Mouse (Mus musculus) liver, embryonic 12.5 days (tissue): ENCODE results near the gene Syt5. TPM values are rescaled to one million over a fixed set of nuclear protein-coding genes. Genes with fewer than 3 reads are reported as not detected.
A peak's percentile ranks its signal among the peaks of the same experiment; 100 is the strongest.

Experiments used
- ATAC-seq: fragments of 200-750 bp; cut with Nextera tagmentation; 2 replicates; pipeline ENCODE4 v1.8.0; 2017; ENCODE audit warnings: moderate number of reproducible peaks, mild to moderate bottlenecking, moderate library complexity
- H3K27ac ChIP-seq: fragments of 300-500 bp; sonication (generic); 2 replicates; pipeline ENCODE4 v1.5.1; 2016; ENCODE audit warnings: mild to moderate bottlenecking
- H3K27me3 ChIP-seq: fragments of 300-500 bp; sonication (generic); replicated peaks from 2 replicates; pipeline ENCODE4 v1.6.1; 2016; ENCODE audit warnings: mild to moderate bottlenecking, moderate library complexity
- H3K36me3 ChIP-seq: fragments of 300-500 bp; sonication (generic); 2 replicates; pipeline ENCODE4 v1.6.1; 2016; ENCODE audit warnings: mild to moderate bottlenecking, moderate library complexity
- H3K4me1 ChIP-seq: fragments of 300-500 bp; sonication (generic); 2 replicates; pipeline ENCODE4 v1.6.1; 2016
- H3K4me2 ChIP-seq: fragments of 300-500 bp; sonication (generic); 2 replicates; pipeline ENCODE4 v1.6.1; 2016; ENCODE audit warnings: mild to moderate bottlenecking, moderate library complexity
- H3K4me3 ChIP-seq: fragments of 300-500 bp; sonication (generic); 2 replicates; pipeline ENCODE4 v1.5.1; 2016; ENCODE audit warnings: mild to moderate bottlenecking, moderate library complexity
- H3K9ac ChIP-seq: fragments of 300-500 bp; sonication (generic); 2 replicates; pipeline ENCODE4 v1.6.1; 2016; ENCODE audit warnings: mild to moderate bottlenecking, moderate library complexity
- H3K9me3 ChIP-seq: fragments of 300-500 bp; sonication (generic); replicated peaks from 2 replicates; pipeline ENCODE4 v1.6.1; 2016; ENCODE audit warnings: mild to moderate bottlenecking, moderate library complexity
- WGBS: fragments of 180-500 bp; shearing (Covaris S2); methylation state at CpG from one replicate; pipeline ENCODE4 v1.1.7; 2016; ENCODE audit not compliant: insufficient replicate concordance; 5-methylcytosine and 5-hydroxymethylcytosine counted together
- polyA plus RNA-seq: library from polyadenylated mRNA; unstranded; fragments of >200 nt; fragmentation: Nextera tagmentation; extraction: Ambion mirVana; gene quantifications from 2 replicates; pipeline ENCODE4 v1.2.1, GENCODE M21; 2016

Gene Syt5
- polyA plus RNA-seq, 1 experiment from 2014 or later, result 1.3 TPM

DNA sequence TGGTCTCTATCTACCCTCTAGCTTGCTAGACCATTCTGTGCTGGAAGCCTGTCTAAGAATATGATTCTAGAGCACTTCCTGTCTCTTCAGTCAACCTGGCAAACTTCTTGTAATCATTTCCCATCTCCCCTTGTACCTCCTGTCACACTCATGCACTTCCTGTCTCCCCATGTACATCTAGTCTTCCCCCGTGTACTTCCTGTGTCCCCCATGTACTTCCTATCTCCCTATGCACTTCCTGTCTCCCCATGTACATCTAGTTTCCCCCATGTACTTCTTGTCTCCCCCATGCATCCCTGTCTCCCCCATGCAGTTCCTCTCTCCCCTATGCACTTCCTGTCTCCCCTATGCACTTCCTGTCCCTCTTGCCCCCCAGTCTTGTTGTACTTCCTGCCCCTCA, 28.9 kb downstream of the Syt5 start:
- 36% methylated on average over 1 of the region's 1 CpGs for WGBS
- no peak overlapping the region for H3K27ac ChIP-seq
- no peaks in the 10 kb centered on the region for H3K36me3 ChIP-seq
- H3K4me3 ChIP-seq, result no peak overlapping the region
- H3K4me1 ChIP-seq, result peaks cover 52% of the 10 kb centered on the region
- no peak overlapping the region for H3K9ac ChIP-seq
- no peak overlapping the region for H3K4me2 ChIP-seq
- no peak for ATAC-seq
- H3K9me3 ChIP-seq, result no peaks in the 10 kb centered on the region
- peaks cover 26% of the 10 kb centered on the region for H3K27me3 ChIP-seq

DNA sequence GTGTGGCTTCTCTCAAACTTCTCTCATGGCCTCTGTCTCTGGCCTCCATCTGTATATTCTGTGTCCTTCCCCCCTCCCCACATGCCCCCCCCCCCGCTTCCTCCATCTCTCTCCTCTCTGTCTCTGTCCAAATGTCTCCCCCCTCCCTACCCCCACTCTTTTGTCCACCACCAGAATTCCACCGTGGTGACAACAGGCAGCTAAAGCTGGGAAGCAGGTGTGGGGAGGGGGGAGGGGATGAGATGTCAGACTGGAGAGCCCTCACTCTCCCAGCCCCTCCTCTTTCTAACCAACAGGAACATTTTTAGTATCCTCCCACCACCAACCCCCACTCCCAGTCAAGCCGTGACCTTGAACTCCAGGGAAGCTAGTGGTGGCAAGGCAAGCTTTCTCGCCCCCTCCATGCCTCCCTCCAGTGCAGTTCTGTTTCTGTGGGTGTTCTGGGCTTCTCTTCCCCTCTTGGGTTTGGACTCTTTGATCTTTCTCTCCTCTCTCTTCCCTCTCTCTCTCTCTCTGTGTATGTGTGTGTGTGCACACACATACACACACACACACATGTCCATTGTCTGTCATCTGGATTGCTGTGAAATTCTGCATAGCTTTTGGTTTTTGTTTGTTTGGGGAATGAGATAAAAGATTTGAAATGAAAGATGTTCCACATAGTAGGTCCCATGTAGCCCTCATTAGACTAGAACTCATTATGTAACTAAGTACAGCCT, 30.9 kb downstream of the Syt5 start, which contains the start of gene Tnnt1:
Gene Tnnt1 (minus strand): TSS at position 51 of the 719 bp plus-strand sequence.
- peaks cover 15% of the 10 kb centered on the region for H3K27me3 ChIP-seq
- no peak for ATAC-seq
- H3K4me1 ChIP-seq, result peaks cover 37% of the 10 kb centered on the region
- no peak within 1 kb of the TSS for H3K27ac ChIP-seq
- 12% methylated on average over 4 of the region's 4 CpGs for WGBS
- H3K9ac ChIP-seq, result no peak within 1 kb of the TSS
- H3K36me3 ChIP-seq, result no peaks in the 10 kb centered on the region
- H3K4me3 ChIP-seq, result no peak within 1 kb of the TSS
- H3K4me2 ChIP-seq, result no peak within 1 kb of the TSS
- no peaks in the 10 kb centered on the region for H3K9me3 ChIP-seq

DNA sequence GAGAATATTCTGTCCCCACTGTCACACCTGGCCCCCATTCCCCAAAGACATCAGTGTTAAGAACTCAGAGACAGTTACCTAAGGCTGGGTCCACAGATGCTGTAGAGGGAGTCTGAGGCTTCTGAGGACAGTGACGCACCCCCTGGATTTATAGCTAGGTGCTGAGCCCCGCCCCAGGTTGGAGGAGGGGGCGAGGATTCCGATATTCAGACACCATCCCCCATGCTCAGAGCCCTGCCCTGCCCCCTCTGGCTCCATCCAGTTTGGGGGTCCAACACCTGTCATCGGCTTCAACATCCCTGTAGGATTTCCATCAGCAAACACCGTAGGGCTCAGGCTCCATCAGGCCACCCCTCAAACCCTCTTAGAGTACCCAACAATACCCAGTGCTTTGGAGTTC, 31.5 kb downstream of the Syt5 start:
- Histone ChIP-seq H3K36me3 (no peaks in the 10 kb centered on the region), H3K4me1 (peaks cover 30% of the 10 kb centered on the region), H3K27ac (no peak overlapping the region), H3K4me2 (no peak overlapping the region), H3K9me3 (no peaks in the 10 kb centered on the region), H3K9ac (no peak overlapping the region), H3K27me3 (peaks cover 9% of the 10 kb centered on the region), H3K4me3 (no peak overlapping the region)
- 55% methylated on average over 6 of the region's 6 CpGs for WGBS
- ATAC-seq, result no peak

DNA sequence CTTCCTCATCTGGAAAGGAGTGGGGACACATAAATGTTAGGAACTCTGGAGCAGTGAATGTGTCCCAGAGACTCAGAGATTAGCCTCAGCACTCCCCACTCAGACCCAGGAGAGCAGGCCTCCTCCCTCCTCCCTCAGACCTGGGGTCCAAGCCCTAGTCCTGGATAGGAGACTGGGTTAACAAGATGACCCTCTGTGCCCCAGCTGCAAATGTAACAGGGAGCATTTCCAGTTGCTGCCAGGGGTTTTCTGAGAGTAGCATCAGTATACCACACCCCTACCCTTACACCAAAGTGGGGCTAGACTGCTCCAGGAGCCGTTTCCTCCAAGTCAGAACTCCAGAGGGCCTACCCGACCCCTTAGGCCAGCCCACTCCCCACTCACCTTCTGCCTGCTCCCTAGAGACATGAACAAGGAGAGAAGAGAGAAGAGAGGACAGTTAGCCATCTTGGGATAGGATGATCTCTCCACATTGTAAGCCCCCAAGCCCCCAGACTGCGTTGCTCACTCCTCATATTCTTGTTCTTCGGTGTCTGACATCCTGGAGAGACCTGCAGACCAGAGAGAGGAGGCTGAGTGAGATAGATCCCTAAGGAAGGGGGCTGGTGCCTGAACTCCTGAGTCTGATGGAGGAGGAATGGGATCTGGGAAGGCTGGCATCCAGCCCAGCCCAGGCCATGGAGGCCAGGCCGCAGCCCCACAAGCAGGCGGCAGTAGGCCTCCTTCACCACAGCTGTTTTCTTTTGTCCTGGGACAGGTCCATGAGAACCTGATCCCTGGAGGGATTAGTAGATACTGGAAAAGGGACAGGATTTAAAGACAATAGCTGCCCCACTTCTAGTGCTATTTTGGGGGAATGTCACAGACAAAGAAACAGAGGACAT, 33.3 kb downstream of the Syt5 start:
- 71% methylated on average over 6 of the region's 6 CpGs for whole genome bisulfite sequencing
- no peak overlapping the region for H3K4me2 ChIP-seq
- H3K27ac ChIP-seq, result no peak overlapping the region
- H3K9ac ChIP-seq, result no peak overlapping the region
- no peak overlapping the region for H3K4me3 ChIP-seq
- peaks cover 40% of the 10 kb centered on the region for H3K4me1 ChIP-seq
- H3K9me3 ChIP-seq, result no peaks in the 10 kb centered on the region
- ATAC-seq, result no peak
- H3K27me3 ChIP-seq, result no peaks in the 10 kb centered on the region
- no peaks in the 10 kb centered on the region for H3K36me3 ChIP-seq

DNA sequence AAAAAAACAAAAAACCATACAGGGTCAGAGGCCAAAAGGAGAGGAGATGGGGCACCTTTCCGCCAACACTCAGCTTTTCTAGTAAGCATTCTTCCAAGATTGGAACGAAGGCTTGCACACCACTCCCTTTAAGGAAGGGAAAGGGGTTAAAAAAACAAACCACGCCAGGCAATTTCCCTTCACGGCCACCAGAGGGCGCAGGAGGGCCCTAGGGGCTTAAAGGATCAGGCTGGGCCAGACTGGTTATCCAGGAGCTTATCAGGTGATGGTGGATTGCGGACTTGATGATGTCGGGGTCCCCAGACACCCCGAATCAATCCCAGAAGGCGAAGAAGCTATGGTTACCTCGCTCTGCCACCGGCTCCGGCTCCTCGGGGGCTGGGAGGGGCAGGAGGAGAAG, 34.1 kb downstream of the Syt5 start:
- Histone ChIP-seq H3K4me1 (peaks cover 44% of the 10 kb centered on the region), H3K27ac (no peak overlapping the region)
- 21% methylated on average over 13 of the region's 13 CpGs for WGBS

DNA sequence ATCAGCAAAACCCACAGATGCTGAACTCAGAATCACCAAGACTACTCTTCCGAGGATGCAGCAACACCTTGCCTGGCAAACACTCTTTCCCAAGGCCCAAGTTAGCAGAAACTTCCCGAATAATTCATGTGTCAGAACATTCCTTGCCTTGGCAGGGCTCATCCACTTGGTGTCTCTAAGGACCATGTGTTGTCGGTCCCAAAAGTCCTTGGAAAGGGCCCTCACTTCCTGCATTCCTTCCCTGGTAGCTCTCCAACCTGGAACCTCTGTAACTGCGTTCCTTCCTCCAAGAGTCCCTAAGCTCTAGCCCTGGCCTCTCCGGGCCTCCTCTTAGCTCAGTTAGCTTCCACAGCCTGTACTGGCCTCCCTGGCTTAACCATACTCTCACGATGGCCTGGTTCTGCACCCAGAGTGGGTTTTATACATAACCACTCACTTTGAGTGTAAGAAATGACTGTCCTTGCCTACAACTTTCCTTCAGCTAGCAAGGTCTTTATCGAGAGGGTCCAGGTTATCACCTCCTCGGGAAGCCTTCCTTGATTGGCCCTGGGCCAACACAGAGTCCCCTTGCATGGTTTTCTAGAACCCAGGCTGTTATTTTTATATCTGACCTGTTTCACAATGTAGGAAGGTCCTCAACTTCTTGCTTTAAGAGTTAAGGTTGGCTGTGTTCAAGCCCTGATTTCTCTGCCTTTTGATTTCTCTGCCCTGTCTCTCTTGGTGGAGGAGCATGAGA, 35.7 kb downstream of the Syt5 start:
- no peak for ATAC-seq
- Histone ChIP-seq H3K4me3 (no peak overlapping the region), H3K27ac (no peak overlapping the region)

More for the DNA sequence above, 34.1 kb downstream of the Syt5 start:
- H3K36me3 ChIP-seq, result no peaks in the 10 kb centered on the region
- ATAC-seq, result no peak
- no peak overlapping the region for H3K4me2 ChIP-seq
- H3K27me3 ChIP-seq, result no peaks in the 10 kb centered on the region
- H3K9me3 ChIP-seq, result no peaks in the 10 kb centered on the region
- no peak overlapping the region for H3K9ac ChIP-seq
- no peak overlapping the region for H3K4me3 ChIP-seq

DNA sequence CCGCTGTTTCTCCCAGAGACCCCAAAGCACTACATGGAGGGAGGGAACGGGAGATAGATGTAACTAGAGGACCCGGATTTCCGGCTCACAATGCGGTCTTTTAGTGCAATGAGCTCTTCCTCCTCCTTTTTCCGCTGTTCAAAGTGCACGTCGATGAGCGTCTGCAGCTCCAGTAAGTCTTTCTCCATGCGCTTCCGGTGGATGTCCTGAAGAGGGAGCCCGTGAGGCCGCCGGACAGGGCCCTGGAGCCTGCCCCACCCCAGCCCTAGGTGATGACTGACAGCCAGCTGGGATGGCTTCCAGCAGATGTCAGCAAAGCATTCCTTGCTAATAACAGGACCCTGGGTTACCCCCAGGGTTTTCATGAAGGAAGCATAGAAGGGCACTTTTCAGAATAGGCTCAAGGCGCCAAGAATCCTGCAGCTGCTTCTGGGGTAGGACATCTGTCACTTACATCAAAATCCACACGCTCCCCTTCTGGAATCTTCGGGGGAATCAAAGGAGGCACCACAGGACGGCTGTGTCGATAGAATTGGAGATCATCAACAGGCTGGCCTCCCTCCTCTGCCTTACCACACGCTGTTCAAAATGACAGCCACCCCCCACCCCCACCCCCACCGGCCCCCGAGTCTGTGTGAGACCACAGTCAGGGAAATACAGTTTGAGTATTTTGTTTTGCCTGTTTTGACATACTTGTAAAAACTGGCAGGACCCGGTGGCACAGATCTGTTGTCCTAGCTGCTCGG, 37.3 kb downstream of the Syt5 start:
- WGBS, result 21% methylated on average over 24 of the region's 24 CpGs
- H3K4me3 ChIP-seq, result peak overlapping the region; percentile 11; the same call in 1 of the 2 replicates

More for the DNA sequence above, 35.7 kb downstream of the Syt5 start:
- H3K4me2 ChIP-seq, result no peak overlapping the region
- no peaks in the 10 kb centered on the region for H3K36me3 ChIP-seq
- H3K9ac ChIP-seq, result no peak overlapping the region
- 65% methylated on average over 8 of the region's 8 CpGs for WGBS
- no peaks in the 10 kb centered on the region for H3K9me3 ChIP-seq
- H3K4me1 ChIP-seq, result peaks cover 53% of the 10 kb centered on the region
- no peaks in the 10 kb centered on the region for H3K27me3 ChIP-seq

DNA sequence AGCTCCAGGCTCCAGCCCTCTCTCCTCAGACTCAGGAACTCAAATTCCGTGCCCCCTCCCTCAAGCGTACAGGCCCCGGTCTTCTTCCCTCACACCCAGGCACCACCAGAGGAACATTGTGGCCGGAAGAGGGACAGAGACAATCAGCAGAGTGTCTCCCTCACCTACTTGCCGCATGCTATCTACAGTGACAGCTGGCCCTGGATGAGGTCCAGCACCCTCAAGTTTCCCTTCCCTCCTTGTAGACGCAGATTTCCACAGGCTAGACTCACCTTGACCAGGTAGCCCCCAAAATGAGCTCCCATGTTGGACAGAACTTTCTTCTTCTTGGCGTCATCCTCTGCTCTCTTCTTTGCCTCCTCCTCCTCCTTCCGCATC, 38.6 kb downstream of the Syt5 start:
- no peaks in the 10 kb centered on the region for H3K9me3 ChIP-seq
- peak overlapping the region; percentile 55; the same call in 1 of the 2 replicates for H3K4me2 ChIP-seq
- no peaks in the 10 kb centered on the region for H3K36me3 ChIP-seq
- WGBS, result 54% methylated on average over 8 of the region's 8 CpGs
- peaks cover 66% of the 10 kb centered on the region for H3K4me1 ChIP-seq
- ATAC-seq, result no peak
- no peaks in the 10 kb centered on the region for H3K27me3 ChIP-seq
- 0 out of 2 replicates have a peak overlapping the region, but pooled peaks have one; percentile 30 for H3K27ac ChIP-seq
- no peak overlapping the region for H3K4me3 ChIP-seq
- no peak overlapping the region for H3K9ac ChIP-seq

More for the DNA sequence above, 37.3 kb downstream of the Syt5 start:
- no peaks in the 10 kb centered on the region for H3K27me3 ChIP-seq
- no peaks in the 10 kb centered on the region for H3K9me3 ChIP-seq
- H3K9ac ChIP-seq, result no peak overlapping the region
- H3K27ac ChIP-seq, result no peak overlapping the region
- H3K4me1 ChIP-seq, result peaks cover 56% of the 10 kb centered on the region
- H3K4me2 ChIP-seq, result peak overlapping the region; percentile 55
- peak; percentile 74 for ATAC-seq
- H3K36me3 ChIP-seq, result no peaks in the 10 kb centered on the region

DNA sequence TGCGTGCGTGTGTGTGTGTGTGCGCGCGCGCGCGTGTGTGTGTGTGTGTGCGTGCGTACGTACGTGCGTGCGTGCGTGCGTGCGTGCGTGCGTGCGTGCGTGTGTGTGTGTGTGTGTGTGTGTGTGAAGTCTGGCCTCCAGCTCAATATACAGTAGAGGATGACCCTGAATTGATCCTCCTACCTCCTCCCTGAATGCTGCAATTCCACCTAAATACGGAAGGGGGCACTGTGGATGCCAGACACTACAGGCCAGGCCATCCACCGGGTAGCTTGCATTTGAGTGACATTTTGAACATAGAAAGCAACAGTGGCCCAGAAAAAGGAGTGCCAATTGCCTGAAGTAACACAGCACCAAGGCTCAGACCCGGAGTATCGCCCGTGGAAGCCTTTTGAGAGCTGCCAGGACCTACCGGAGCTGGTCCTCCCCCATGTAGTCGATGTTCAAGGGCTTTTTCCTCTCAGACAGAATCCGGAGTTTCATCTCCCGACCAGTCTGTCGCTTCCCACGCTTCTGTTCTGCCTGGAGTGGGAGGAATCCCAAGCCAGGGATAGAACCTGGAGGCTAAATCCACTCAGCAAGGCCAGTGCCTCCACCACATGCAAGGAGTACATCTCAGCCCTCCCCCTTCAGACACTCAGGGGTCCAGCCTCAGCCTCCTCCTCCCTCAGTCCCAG, 39.1 kb downstream of the Syt5 start:
- H3K36me3 ChIP-seq, result no peaks in the 10 kb centered on the region
- H3K4me3 ChIP-seq, result no peak overlapping the region
- H3K27ac ChIP-seq, result 0 out of 2 replicates have a peak overlapping the region, but pooled peaks have one; percentile 30
- no peak overlapping the region for H3K9ac ChIP-seq
- H3K9me3 ChIP-seq, result no peaks in the 10 kb centered on the region
- H3K4me2 ChIP-seq, result no peak overlapping the region
- peaks cover 63% of the 10 kb centered on the region for H3K4me1 ChIP-seq
- WGBS, result 65% methylated on average over 31 of the region's 32 CpGs
- no peak for ATAC-seq
- no peaks in the 10 kb centered on the region for H3K27me3 ChIP-seq

DNA sequence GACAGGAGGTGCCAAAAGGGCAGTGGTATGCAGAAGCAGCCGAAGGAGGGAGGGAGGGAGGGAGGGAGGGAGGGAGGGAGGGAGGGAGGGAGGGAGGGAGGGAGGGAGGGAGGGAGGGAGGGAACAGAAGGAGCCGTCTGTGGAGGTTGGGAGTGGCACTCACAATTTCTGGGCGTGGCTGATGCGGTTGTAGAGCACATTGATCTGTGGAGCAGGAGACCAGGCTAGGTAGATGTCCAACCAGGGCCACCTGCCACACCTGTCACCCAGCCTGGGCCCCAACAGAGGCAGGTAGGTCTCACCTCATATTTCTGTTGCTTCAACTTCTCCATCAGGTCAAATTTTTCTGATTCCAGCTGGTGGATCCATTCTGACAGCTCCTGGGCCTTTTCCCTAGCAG, 40.1 kb downstream of the Syt5 start:
- H3K27ac ChIP-seq, result no peak overlapping the region
- H3K4me1 ChIP-seq, result peaks cover 71% of the 10 kb centered on the region
- H3K36me3 ChIP-seq, result no peaks in the 10 kb centered on the region
- H3K4me3 ChIP-seq, result no peak overlapping the region
- H3K9ac ChIP-seq, result no peak overlapping the region
- ATAC-seq, result no peak
- H3K9me3 ChIP-seq, result no peaks in the 10 kb centered on the region
- H3K27me3 ChIP-seq, result no peaks in the 10 kb centered on the region
- WGBS, result 32% methylated on average over 3 of the region's 4 CpGs
- no peak overlapping the region for H3K4me2 ChIP-seq
